Mouse (Mus musculus): ENCODE data around the gene Spata1. TPM values are rescaled to one million over a fixed set of nuclear protein-coding genes. Genes with fewer than 3 reads are reported as not detected.

The Spata1 gene
- polyA plus RNA-seq, 2 experiments: 6.4 to 13.8 TPM

DNA sequence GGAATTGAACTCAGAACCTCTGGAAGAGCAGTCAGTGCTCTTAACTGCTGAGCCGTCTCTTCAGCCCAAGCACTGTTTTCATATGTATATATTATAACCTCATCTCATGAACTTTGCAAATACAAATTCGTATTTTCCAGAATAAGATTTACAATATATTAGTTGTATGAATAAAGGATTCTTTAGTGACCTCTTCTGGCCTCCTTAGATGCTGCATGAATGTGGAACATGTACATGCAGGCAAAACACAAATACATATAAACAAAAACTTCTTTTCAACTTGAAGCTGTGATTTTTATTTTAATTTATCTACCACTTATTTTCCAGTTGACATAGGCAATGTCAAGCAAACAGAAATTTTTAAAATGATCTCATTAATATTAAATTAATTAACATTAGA, 17.5 kb downstream of the Spata1 start:
- WGBS: 73% methylated on average over 2 of the region's 2 CpGs
- no peak overlapping the region for H3K4me3 ChIP-seq (replicated peaks; ENCODE audit: low read length)
- no peak overlapping the region for H3K27ac ChIP-seq (replicated peaks; ENCODE audit: low read depth, low read length)
- no peaks in the 10 kb centered on the region for H3K36me3 ChIP-seq (ENCODE audit: control insufficient read depth, insufficient read depth, low read length)
- TF ChIP-seq POLR2A (IDR thresholded peaks at IDR 0.05; ENCODE audit: borderline replicate concordance, extremely low read depth, insufficient read depth, insufficient read length): no peak
- H3K9me3 ChIP-seq (ENCODE audit: control insufficient read depth, low read length): no peaks in the 10 kb centered on the region
- ATAC-seq (ENCODE audit: low FRiP score, low read depth): no peak
- no peaks in the 10 kb centered on the region for H3K4me1 ChIP-seq (ENCODE audit: control insufficient read depth, insufficient read depth, low read length)
- no peaks in the 10 kb centered on the region for H3K27me3 ChIP-seq (ENCODE audit: control insufficient read depth, insufficient read depth, low read length)
- DNase-seq (ENCODE audit: low spot score): no peak
- no peak overlapping the region for H3K9ac ChIP-seq (ENCODE audit: low read depth, low read length, severe bottlenecking)
- H3K4me2 ChIP-seq (replicated peaks; ENCODE audit: low read depth, low read length, severe bottlenecking): no peak overlapping the region

GRCm38 (mm10) chr3:146474428-146474827, 25.1 kb downstream of the Spata1 start:
- no peaks in the 10 kb centered on the region for H3K27me3 ChIP-seq (ENCODE audit: control insufficient read depth, insufficient read depth, low read length)
- TF ChIP-seq POLR2A (IDR thresholded peaks at IDR 0.05; ENCODE audit: borderline replicate concordance, extremely low read depth, insufficient read depth, insufficient read length): no peak
- no peak overlapping the region for H3K4me3 ChIP-seq (replicated peaks; ENCODE audit: low read length)
- 88% methylated on average over 3 of the region's 3 CpGs for WGBS
- ATAC-seq (ENCODE audit: low FRiP score, low read depth): no peak
- no peaks in the 10 kb centered on the region for H3K9me3 ChIP-seq (ENCODE audit: control insufficient read depth, low read length)
- no peak overlapping the region for H3K4me2 ChIP-seq (replicated peaks; ENCODE audit: low read depth, low read length, severe bottlenecking)
- no peak overlapping the region for H3K9ac ChIP-seq (ENCODE audit: low read depth, low read length, severe bottlenecking)
- DNase-seq (ENCODE audit: low spot score): no peak
- H3K4me1 ChIP-seq (ENCODE audit: control insufficient read depth, insufficient read depth, low read length): no peaks in the 10 kb centered on the region
- no peak overlapping the region for H3K27ac ChIP-seq (replicated peaks; ENCODE audit: low read depth, low read length)
- no peaks in the 10 kb centered on the region for H3K36me3 ChIP-seq (ENCODE audit: control insufficient read depth, insufficient read depth, low read length)

GRCm38 (mm10) chr3:146473741-146474140, 25.8 kb downstream of the Spata1 start:
- TF ChIP-seq POLR2A (IDR thresholded peaks at IDR 0.05; ENCODE audit: borderline replicate concordance, extremely low read depth, insufficient read depth, insufficient read length): no peak
- ATAC-seq (ENCODE audit: low FRiP score, low read depth): no peak
- Histone ChIP-seq H3K9ac (ENCODE audit: low read depth, low read length, severe bottlenecking) (no peak overlapping the region), H3K36me3 (ENCODE audit: control insufficient read depth, insufficient read depth, low read length) (no peaks in the 10 kb centered on the region), H3K4me2 (replicated peaks; ENCODE audit: low read depth, low read length, severe bottlenecking) (no peak overlapping the region), H3K9me3 (ENCODE audit: control insufficient read depth, low read length) (no peaks in the 10 kb centered on the region), H3K4me1 (ENCODE audit: control insufficient read depth, insufficient read depth, low read length) (no peaks in the 10 kb centered on the region), H3K4me3 (replicated peaks; ENCODE audit: low read length) (no peak overlapping the region), H3K27ac (replicated peaks; ENCODE audit: low read depth, low read length) (no peak overlapping the region), H3K27me3 (ENCODE audit: control insufficient read depth, insufficient read depth, low read length) (no peaks in the 10 kb centered on the region)
- no peak for DNase-seq (ENCODE audit: low spot score)

- Histone ChIP-seq H3K4me2 (replicated peaks; ENCODE audit: low read depth, low read length, severe bottlenecking) (no peak overlapping the region), H3K27me3 (ENCODE audit: control insufficient read depth, insufficient read depth, low read length) (no peaks in the 10 kb centered on the region), H3K9me3 (ENCODE audit: control insufficient read depth, low read length) (no peaks in the 10 kb centered on the region), H3K27ac (replicated peaks; ENCODE audit: low read depth, low read length) (no peak overlapping the region), H3K36me3 (ENCODE audit: control insufficient read depth, insufficient read depth, low read length) (no peaks in the 10 kb centered on the region), H3K9ac (ENCODE audit: low read depth, low read length, severe bottlenecking) (no peak overlapping the region), H3K4me3 (replicated peaks; ENCODE audit: low read length) (no peak overlapping the region), H3K4me1 (ENCODE audit: control insufficient read depth, insufficient read depth, low read length) (no peaks in the 10 kb centered on the region)
- WGBS: 77% methylated on average over 4 of the region's 4 CpGs
- ATAC-seq (ENCODE audit: low FRiP score, low read depth) (no peak), DNase-seq (ENCODE audit: low spot score) (no peak)
- no peak for TF ChIP-seq POLR2A (IDR thresholded peaks at IDR 0.05; ENCODE audit: borderline replicate concordance, extremely low read depth, insufficient read depth, insufficient read length)
These were observed 26.9 kb downstream of the Spata1 start for GRCm38 (mm10) chr3:146472657-146473056.

GRCm38 (mm10) chr3:146469226-146469625, 30.3 kb downstream of the Spata1 start:
- Histone ChIP-seq H3K9ac (ENCODE audit: low read depth, low read length, severe bottlenecking) (no peak overlapping the region), H3K9me3 (ENCODE audit: control insufficient read depth, low read length) (no peaks in the 10 kb centered on the region), H3K36me3 (ENCODE audit: control insufficient read depth, insufficient read depth, low read length) (no peaks in the 10 kb centered on the region), H3K27me3 (ENCODE audit: control insufficient read depth, insufficient read depth, low read length) (no peaks in the 10 kb centered on the region), H3K4me2 (replicated peaks; ENCODE audit: low read depth, low read length, severe bottlenecking) (no peak overlapping the region), H3K27ac (replicated peaks; ENCODE audit: low read depth, low read length) (no peak overlapping the region), H3K4me3 (replicated peaks; ENCODE audit: low read length) (no peak overlapping the region), H3K4me1 (ENCODE audit: control insufficient read depth, insufficient read depth, low read length) (no peaks in the 10 kb centered on the region)
- ATAC-seq (ENCODE audit: low FRiP score, low read depth) (no peak), DNase-seq (ENCODE audit: low spot score) (no peak)
- WGBS: 79% methylated on average over 2 of the region's 2 CpGs
- no peak for TF ChIP-seq POLR2A (IDR thresholded peaks at IDR 0.05; ENCODE audit: borderline replicate concordance, extremely low read depth, insufficient read depth, insufficient read length)

DNA sequence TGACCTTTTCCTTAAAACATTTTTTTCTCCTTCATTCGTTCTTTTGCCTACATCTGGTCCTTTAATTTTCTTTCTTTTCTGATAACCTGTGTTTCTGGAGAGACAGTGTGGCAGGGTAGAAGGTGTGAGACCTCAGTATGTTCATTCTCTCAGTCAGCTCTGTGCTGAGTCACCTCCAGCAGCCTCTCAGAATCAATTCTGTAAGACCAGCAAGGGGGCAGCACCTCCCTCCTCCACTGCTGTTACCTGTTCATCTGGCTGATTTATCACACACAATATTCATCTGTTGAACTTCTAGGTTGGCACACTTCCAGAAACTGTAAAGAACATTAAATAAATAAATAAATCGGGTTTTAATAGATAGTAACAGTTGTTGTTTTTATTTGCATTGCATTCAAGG, 36.6 kb downstream of the Spata1 start:
- Histone ChIP-seq H3K4me1 (ENCODE audit: control insufficient read depth, insufficient read depth, low read length) (no peaks in the 10 kb centered on the region), H3K9me3 (ENCODE audit: control insufficient read depth, low read length) (no peaks in the 10 kb centered on the region), H3K36me3 (ENCODE audit: control insufficient read depth, insufficient read depth, low read length) (0 out of 2 replicates have a peak, but pooled peaks cover 3% of the 10 kb centered on the region), H3K27me3 (ENCODE audit: control insufficient read depth, insufficient read depth, low read length) (no peaks in the 10 kb centered on the region), H3K27ac (replicated peaks; ENCODE audit: low read depth, low read length) (no peak overlapping the region), H3K4me2 (replicated peaks; ENCODE audit: low read depth, low read length, severe bottlenecking) (no peak overlapping the region), H3K9ac (ENCODE audit: low read depth, low read length, severe bottlenecking) (no peak overlapping the region), H3K4me3 (replicated peaks; ENCODE audit: low read length) (no peak overlapping the region)
- WGBS: 45% methylated on average over 2 of the region's 2 CpGs
- ATAC-seq (ENCODE audit: low FRiP score, low read depth): no peak
- no peak for DNase-seq (ENCODE audit: low spot score)
- no peak for TF ChIP-seq POLR2A (IDR thresholded peaks at IDR 0.05; ENCODE audit: borderline replicate concordance, extremely low read depth, insufficient read depth, insufficient read length)
